Comparison of ENCODE assay signal across 34 mouse cellular contexts in the genomic region with DNA sequence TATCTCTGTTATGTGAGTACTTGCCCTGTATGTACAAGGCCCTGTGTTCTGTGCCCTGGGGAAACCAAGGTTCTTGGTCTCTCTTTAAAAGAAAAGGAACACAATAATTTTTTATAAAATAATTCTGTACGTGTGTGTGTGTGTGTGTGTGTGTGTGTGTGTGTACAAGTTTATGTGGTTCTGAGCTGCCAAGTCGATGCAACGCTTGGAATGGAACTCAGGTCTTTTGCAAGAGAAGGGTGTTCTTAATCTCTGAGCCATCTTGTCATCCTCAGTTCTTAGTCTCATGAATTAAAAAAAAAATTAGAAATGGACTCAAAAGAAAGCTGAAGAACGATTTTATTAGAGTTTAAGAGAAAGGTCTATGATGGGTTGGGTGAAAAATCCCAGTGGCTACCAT.
"Had no signal": no experiment of that assay in that cellular context is flagged by ENCODE, and none has a peak within 500 bp of the region (broad histone marks: within the 10 kb centered on the region; RNA-seq: fewer than 3 reads in every experiment).

No protein-coding gene starts in this region.

- H3K27me3 ChIP-seq: heart, embryonic 12.5 days; heart, embryonic 13.5 days; heart, embryonic 15.5 days; hindbrain, embryonic 12.5 days; hindbrain, embryonic 13.5 days; hindbrain, embryonic 15.5 days; intestine, embryonic 15.5 days; kidney, embryonic 15.5 days had no signal

- H3K9ac ChIP-seq: heart, embryonic 12.5 days; heart, embryonic 13.5 days; heart, embryonic 15.5 days; hindbrain, embryonic 12.5 days; hindbrain, embryonic 13.5 days; hindbrain, embryonic 14.5 days; hindbrain, embryonic 15.5 days; intestine, embryonic 15.5 days; kidney, embryonic 15.5 days had no signal

- H3K4me3 ChIP-seq: heart, embryonic 10.5 days; heart, embryonic 12.5 days; heart, embryonic 13.5 days; heart, embryonic 15.5 days; hindbrain, embryonic 10.5 days; hindbrain, embryonic 12.5 days; hindbrain, embryonic 13.5 days; hindbrain, embryonic 15.5 days; intestine, embryonic 15.5 days; kidney, embryonic 15.5 days had no signal

- H3K9me3 ChIP-seq: heart, embryonic 10.5 days; heart, embryonic 12.5 days; heart, embryonic 13.5 days; heart, embryonic 15.5 days; hindbrain, embryonic 10.5 days; hindbrain, embryonic 12.5 days; hindbrain, embryonic 13.5 days; hindbrain, embryonic 15.5 days; intestine, embryonic 15.5 days; kidney, embryonic 15.5 days had no signal

- DNase-seq: heart, postnatal 10 days; heart, postnatal 14 days; heart, postnatal 36 days; heart, postnatal 4 days; kidney, adult 11 months; kidney, adult 18-20 months; kidney, adult 2 months; kidney, adult 8-10 months; kidney, adult 9 months; kidney, postnatal 10 days; kidney, postnatal 14 days; kidney, postnatal 25 days; kidney, postnatal 36 days; kidney, postnatal 4 days; layer of hippocampus, adult 9-11 months; layer of hippocampus, postnatal 36 days had no signal

- ATAC-seq: hindbrain, embryonic 16.5 days; hindbrain, postnatal 0 days; inflammation-experienced regulatory T-cells, adult 6 months; intestine, embryonic 15.5 days; intestine, embryonic 16.5 days; intestine, postnatal 0 days had no signal

- H3K4me1 ChIP-seq: hindbrain, embryonic 12.5 days had no signal

- H3K27ac ChIP-seq: heart, embryonic 10.5 days; heart, embryonic 13.5 days; heart, embryonic 15.5 days; hindbrain, embryonic 10.5 days; hindbrain, embryonic 12.5 days; hindbrain, embryonic 13.5 days; hindbrain, embryonic 15.5 days; intestine, embryonic 15.5 days; kidney, embryonic 15.5 days; kidney, postnatal 0 days had no signal

- H3K4me2 ChIP-seq: heart, embryonic 11.5 days; heart, embryonic 12.5 days; heart, embryonic 13.5 days; heart, embryonic 15.5 days; hindbrain, embryonic 12.5 days; hindbrain, embryonic 13.5 days; hindbrain, embryonic 14.5 days; hindbrain, embryonic 15.5 days; intestine, embryonic 15.5 days; kidney, embryonic 15.5 days had no signal

- H3K36me3 ChIP-seq: heart, embryonic 10.5 days; heart, embryonic 12.5 days; heart, embryonic 13.5 days; heart, embryonic 15.5 days; hindbrain, embryonic 10.5 days; hindbrain, embryonic 12.5 days; hindbrain, embryonic 13.5 days; hindbrain, embryonic 15.5 days; intestine, embryonic 15.5 days; kidney, embryonic 15.5 days had no signal
